Mouse (Mus musculus) adrenal gland, postnatal 4 days (tissue): ENCODE measurements around the gene Obox1. TPM values are rescaled to one million over a fixed set of nuclear protein-coding genes. Genes with fewer than 3 reads are reported as not detected.
"Not testable (repeated sequence)": the region's sequence is repeated elsewhere in the genome, so short reads cannot be mapped to it uniquely, and the experiment has no call there.

ENCODE experiments used
- DNase-seq, 2 experiments: peaks; one replicate each; pipeline ENCODE4 v3.0.0; 2021 to 2022; ENCODE audit warnings: low spot score in 2 of 2, mixed read lengths in 2 of 2
- long read RNA-seq, 2 experiments: library from polyadenylated mRNA; stranded (forward); transcript quantifications; one replicate each; pipeline ENCODE4 v2.0.0; 2021
- total RNA-seq, 2 experiments: library from RNA; stranded (reverse); gene quantifications; 2 replicates each; pipeline ENCODE4 v1.2.3; 2021

The Obox1 gene
- not detected for total RNA-seq
- long read RNA-seq, experiment 1, result 0 reads
- long read RNA-seq, experiment 2, result 0 reads

DNA sequence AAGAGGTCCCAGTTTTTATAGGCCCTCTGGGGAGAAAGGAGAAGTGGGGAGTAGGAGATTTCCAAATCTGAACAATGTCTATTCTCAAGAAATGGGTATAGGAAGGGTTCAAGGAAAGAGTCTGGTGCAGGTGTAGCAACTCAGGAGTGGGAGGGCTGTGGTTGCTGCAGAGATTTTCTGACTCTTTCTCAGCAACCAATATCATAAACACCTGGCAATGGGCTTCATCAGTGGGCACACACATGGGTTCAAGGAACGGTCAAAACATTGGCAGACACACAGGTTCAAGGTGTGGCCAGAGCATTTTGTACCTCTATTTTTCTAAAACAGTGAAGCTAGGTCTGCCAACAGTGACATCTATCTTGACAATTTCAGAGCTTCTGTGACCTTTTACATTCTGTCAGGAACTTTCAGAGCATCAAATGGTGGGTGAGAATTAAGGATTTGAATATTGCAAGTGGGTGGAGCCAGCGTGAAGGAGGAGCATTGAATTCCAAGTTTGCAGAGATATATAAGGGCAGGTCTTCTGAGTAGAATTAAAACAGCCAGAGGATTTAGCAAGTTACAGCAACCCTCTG lies at the start of gene Obox1, which contains the start of gene Obox2:
Obox1 (plus strand) TSS at position 528 of the 578 bp plus-strand sequence.
Obox2 (plus strand) TSS at position 301 of the 578 bp plus-strand sequence.
- not testable (repeated sequence) for DNase-seq

DNA sequence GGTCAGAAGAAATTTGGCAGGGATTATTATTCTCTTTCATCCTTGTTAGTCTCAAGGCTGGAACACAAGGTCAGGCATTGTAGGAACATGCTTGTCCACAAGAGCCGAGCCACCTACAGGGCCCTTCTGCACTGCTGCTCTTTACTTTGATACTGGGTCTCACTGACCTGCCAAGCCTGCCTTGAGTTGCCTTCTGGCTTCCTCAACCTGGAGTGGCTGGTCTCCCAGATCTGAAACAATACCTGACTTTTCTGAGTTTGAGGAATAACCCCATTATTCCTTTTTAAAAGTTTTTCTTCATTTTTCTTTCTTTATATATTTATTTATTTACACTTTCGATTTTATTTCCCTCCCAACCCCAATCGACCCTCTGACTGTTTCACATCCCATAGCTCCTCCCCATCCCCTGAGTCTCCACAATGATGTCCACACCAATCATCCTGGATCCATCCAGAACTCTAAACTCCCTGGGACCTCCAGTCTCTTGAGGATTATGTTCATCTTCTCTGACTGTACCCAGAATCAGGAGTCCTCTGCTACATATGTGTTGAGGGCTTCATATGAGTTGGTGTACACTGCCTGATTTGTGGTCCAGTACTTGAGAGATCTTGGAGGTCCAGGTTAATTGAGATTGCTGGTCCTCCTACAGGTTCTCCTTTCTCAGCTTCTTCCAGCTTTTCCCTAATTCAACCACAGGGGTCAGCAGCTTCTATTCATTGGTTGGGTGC lies 10.6 kb downstream of the Obox1 start:
- not testable (repeated sequence) for DNase-seq

DNA sequence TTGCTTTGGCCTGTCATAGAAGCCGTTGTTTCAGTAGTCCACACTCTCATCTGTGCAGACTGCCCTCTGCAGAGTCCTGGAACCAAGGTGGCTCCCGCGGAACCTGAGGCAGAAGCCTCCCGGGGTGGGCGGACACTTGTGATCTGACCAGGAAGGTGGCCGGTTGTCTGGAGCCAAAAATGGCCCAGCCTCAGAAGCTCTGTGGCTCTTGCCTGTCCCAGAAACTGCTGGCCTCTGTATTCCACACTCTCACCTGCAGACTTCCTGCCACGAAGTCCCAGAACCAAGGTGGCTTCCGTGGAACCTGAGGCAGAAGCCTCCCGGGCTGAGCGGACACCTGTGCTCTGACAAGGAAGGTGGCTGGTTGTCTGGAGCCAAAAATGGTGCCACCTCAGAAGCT lies 18.1 kb downstream of the Obox1 start:
- not testable (repeated sequence) for DNase-seq

DNA sequence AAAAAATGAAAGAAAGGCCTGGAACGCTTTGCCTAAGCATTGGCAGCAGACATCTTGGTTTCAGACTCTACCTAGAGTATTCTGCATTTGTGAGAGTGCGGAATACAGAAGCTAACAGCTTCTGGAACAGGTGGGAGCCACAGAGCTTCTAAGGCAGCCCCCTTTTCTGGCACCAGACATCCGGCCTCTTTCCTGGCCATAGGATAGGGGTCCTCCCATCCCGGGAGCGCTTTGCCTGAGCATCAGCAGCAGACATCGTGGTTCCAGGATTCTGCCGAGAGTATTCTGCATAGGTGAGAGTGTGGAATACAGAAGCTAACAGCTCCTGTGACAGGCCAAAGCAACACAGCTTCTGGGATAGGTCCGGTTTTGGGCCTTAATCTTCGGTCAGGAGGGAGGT lies 29.3 kb downstream of the Obox1 start:
- not testable (repeated sequence) for DNase-seq

DNA sequence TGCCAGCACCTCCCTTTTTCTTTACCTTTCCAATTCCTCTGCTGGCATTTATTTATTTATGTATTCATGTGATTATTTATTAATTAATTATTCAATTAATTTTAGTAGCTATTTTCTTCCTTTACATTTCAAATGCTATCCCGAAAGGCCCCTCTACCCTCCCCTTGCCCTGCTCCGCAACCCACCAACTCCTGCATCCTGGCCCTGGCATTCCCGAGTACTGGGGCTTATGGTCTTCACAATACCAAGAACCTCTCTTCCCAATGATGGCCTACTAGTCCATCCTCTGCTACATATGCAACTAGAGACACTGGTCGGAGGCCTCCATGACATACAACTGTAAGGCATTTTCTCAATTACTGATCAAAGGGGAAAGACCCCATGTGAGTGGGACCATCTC lies 36.8 kb downstream of the Obox1 start:
- DNase-seq, result not testable (repeated sequence)

DNA sequence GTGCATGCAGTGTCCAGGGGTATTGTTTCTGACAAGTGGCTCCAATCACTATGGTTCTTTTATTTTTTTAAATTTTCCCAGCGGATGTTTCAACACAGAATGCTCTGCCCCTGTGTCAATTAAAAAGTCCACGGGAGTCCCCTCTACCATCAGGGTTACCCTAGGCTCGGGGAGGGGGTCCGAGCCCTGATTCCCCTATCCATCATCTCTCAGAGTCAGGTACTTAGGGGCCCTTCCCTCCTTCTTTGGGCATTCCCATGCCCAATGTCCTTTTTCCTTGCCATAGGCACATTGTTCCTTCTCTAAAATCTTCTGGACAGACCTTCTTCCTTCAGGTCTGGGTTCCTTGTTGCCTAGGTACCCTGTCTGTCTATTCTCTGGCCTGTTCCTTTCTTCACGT lies 120.7 kb downstream of the Obox1 start:
- DNase-seq, result not testable (repeated sequence)

Other genes starting within 250 kb of the Obox1 start
- not detected for gene Obox2, start 227 bp upstream of the Obox1 start, total RNA-seq